Mouse (Mus musculus): Measurements from ENCODE around the gene Gm3047. TPM values are rescaled to one million over a fixed set of nuclear protein-coding genes. Genes with fewer than 3 reads are reported as not detected.
"Not testable (repeated sequence)": the region's sequence is repeated elsewhere in the genome, so short reads cannot be mapped to it uniquely, and the experiment has no call there.

Gene Gm3047
- not detected in 2 replicates for total RNA-seq (2014; rRNA removed)
- not detected in 2 replicates for polyA plus RNA-seq (2012; rRNA removed)

DNA sequence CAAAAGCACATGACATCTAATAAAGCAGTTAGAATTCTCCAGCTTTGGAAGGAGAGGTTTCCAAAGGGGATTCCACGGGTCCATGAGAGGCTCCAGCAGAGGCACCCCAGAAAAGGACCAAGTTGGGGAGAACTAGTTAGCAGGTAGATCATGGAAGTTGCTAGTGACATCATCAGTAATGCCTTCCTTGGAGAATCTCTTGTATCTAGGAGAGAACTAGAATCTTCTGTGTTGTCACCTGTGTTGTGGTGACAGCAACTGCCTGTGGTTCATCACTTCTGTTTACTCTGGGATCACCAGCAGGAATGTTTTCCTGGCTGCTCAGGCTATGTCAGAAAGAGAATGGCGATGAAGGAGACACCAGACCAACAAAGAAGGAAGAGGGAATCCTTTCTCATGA, at the start of gene Gm3047:
Gm3047 (plus strand) TSS at position 301 of the 400 bp plus-strand sequence.
- not testable (repeated sequence) for H3K27ac ChIP-seq (replicated peaks; ENCODE audit: insufficient read depth, low read depth, low read length); H3K27me3 ChIP-seq (ENCODE audit: control insufficient read depth, insufficient read depth, low read length); H3K79me2 ChIP-seq (ENCODE audit: control insufficient read depth, insufficient read depth, low read length); H3K9ac ChIP-seq (ENCODE audit: low read depth, low read length); H3K36me3 ChIP-seq (ENCODE audit: control insufficient read depth, insufficient read depth, low read length); H3K4me3 ChIP-seq (ENCODE audit: insufficient read depth, low read depth, low read length); DNase-seq (ENCODE audit: extremely low read depth, low read depth, low spot score); H3K4me1 ChIP-seq (ENCODE audit: control insufficient read depth, insufficient read depth, low read length)
- WGBS = no CpG with 5 or more reads among the region's 2 CpGs

Other genes starting within 250 kb of the Gm3047 start
- not detected in 2 replicates for gene Gm3149, start 238.1 kb upstream of the Gm3047 start, total RNA-seq (2014; rRNA removed)
- not detected in 2 replicates for gene Gm3149, start 238.1 kb upstream of the Gm3047 start, polyA plus RNA-seq (2012; rRNA removed)
- not detected in 2 replicates for gene 2610042L04Rik, start 220.6 kb upstream of the Gm3047 start, total RNA-seq (2014; rRNA removed)
- gene 2610042L04Rik, start 220.6 kb upstream of the Gm3047 start, polyA plus RNA-seq (2012; rRNA removed) = not detected in 2 replicates
- gene Gm3159, start 157.9 kb upstream of the Gm3047 start, total RNA-seq (2014; rRNA removed) = not detected in 2 replicates
- not detected in 2 replicates for gene Gm3159, start 157.9 kb upstream of the Gm3047 start, polyA plus RNA-seq (2012; rRNA removed)
- gene Gm3164, start 140.0 kb upstream of the Gm3047 start, total RNA-seq (2014; rRNA removed) = not detected in 2 replicates
- not detected in 2 replicates for gene Gm3164, start 140.0 kb upstream of the Gm3047 start, polyA plus RNA-seq (2012; rRNA removed)
- gene Gm3173, start 124.4 kb upstream of the Gm3047 start, total RNA-seq (2014; rRNA removed) = not detected in 2 replicates
- gene Gm3173, start 124.4 kb upstream of the Gm3047 start, polyA plus RNA-seq (2012; rRNA removed) = not detected in 2 replicates
- not detected in 2 replicates for gene Gm3182, start 73.7 kb upstream of the Gm3047 start, total RNA-seq (2014; rRNA removed)
- not detected in 2 replicates for gene Gm3182, start 73.7 kb upstream of the Gm3047 start, polyA plus RNA-seq (2012; rRNA removed)
- gene Gm8159, start 76.9 kb downstream of the Gm3047 start, total RNA-seq (2014; rRNA removed) = not detected in 2 replicates
- gene Gm8159, start 76.9 kb downstream of the Gm3047 start, polyA plus RNA-seq (2012; rRNA removed) = not detected in 2 replicates
- gene Gm3239, start 108.8 kb downstream of the Gm3047 start, total RNA-seq (2014; rRNA removed) = not detected in 2 replicates
- gene Gm3239, start 108.8 kb downstream of the Gm3047 start, polyA plus RNA-seq (2012; rRNA removed) = not detected in 2 replicates
- gene Gm7876, start 153.8 kb downstream of the Gm3047 start, total RNA-seq (2014; rRNA removed) = not detected in 2 replicates
- not detected in 2 replicates for gene Gm7876, start 153.8 kb downstream of the Gm3047 start, polyA plus RNA-seq (2012; rRNA removed)
- gene Gm3252, start 171.4 kb downstream of the Gm3047 start, total RNA-seq (2014; rRNA removed) = not detected in 2 replicates
- gene Gm3252, start 171.4 kb downstream of the Gm3047 start, polyA plus RNA-seq (2012; rRNA removed) = not detected in 2 replicates
- gene Gm9602, start 220.9 kb downstream of the Gm3047 start, total RNA-seq (2014; rRNA removed) = not detected in 2 replicates
- not detected in 2 replicates for gene Gm9602, start 220.9 kb downstream of the Gm3047 start, polyA plus RNA-seq (2012; rRNA removed)